Mouse (Mus musculus): ENCODE measurements at regions not wholly inside any gene's neighbourhood (a gene's known extent, or its start where the extent isn't known, plus 50 kb on each side); places are given as distances from the start of the nearest gene placed in this dataset.

GRCm38 (mm10) chr8:15201556-15201955 lies 155.7 kb upstream of the BB014433 start:
- H3K4me1 ChIP-seq (replicated peaks; ENCODE audit: control insufficient read depth, insufficient read depth, low read length): no peaks in the 10 kb centered on the region
- H3K4me3 ChIP-seq (ENCODE audit: control insufficient read depth, insufficient read depth, low read length): no peak overlapping the region
- no peak for DNase-seq
- H3K27ac ChIP-seq (ENCODE audit: control insufficient read depth, insufficient read depth, low read length): no peak overlapping the region
- H3K27me3 ChIP-seq (ENCODE audit: control insufficient read depth, insufficient read depth, low read length): no peaks in the 10 kb centered on the region
- 89% methylated on average over 6 of the region's 6 CpGs for WGBS
- no peak for TF ChIP-seq POLR2A (IDR thresholded peaks at IDR 0.05; ENCODE audit: control insufficient read depth, extremely low read depth, insufficient read depth, low read length, poor library complexity)
- no peak for TF ChIP-seq CTCF (IDR thresholded peaks at IDR 0.05; ENCODE audit: borderline replicate concordance, control insufficient read depth, extremely low read depth, insufficient read depth, low read length, poor library complexity)
- H3K36me3 ChIP-seq (ENCODE audit: control insufficient read depth, insufficient read depth, low read length): no peaks in the 10 kb centered on the region

- 88% methylated on average over 3 of the region's 3 CpGs for WGBS
- Histone ChIP-seq H3K27me3 (ENCODE audit: control insufficient read depth, insufficient read depth, low read length) (no peaks in the 10 kb centered on the region), H3K4me3 (ENCODE audit: control insufficient read depth, insufficient read depth, low read length) (no peak overlapping the region), H3K4me1 (replicated peaks; ENCODE audit: control insufficient read depth, insufficient read depth, low read length) (no peaks in the 10 kb centered on the region), H3K36me3 (ENCODE audit: control insufficient read depth, insufficient read depth, low read length) (no peaks in the 10 kb centered on the region), H3K27ac (ENCODE audit: control insufficient read depth, insufficient read depth, low read length) (no peak overlapping the region)
- DNase-seq: no peak
- TF ChIP-seq CTCF (IDR thresholded peaks at IDR 0.05; ENCODE audit: borderline replicate concordance, control insufficient read depth, extremely low read depth, insufficient read depth, low read length, poor library complexity) (no peak), POLR2A (IDR thresholded peaks at IDR 0.05; ENCODE audit: control insufficient read depth, extremely low read depth, insufficient read depth, low read length, poor library complexity) (no peak)
Measured at GRCm38 (mm10) chr8:15190708-15191107, 144.8 kb upstream of the BB014433 start.

- no peaks in the 10 kb centered on the region for H3K36me3 ChIP-seq (ENCODE audit: control insufficient read depth, insufficient read depth, low read length)
- TF ChIP-seq CTCF (IDR thresholded peaks at IDR 0.05; ENCODE audit: borderline replicate concordance, control insufficient read depth, extremely low read depth, insufficient read depth, low read length, poor library complexity) (no peak), POLR2A (IDR thresholded peaks at IDR 0.05; ENCODE audit: control insufficient read depth, extremely low read depth, insufficient read depth, low read length, poor library complexity) (no peak)
- 69% methylated on average over 10 of the region's 10 CpGs for WGBS
Measured at GRCm38 (mm10) chr8:15189079-15189612, 143.3 kb upstream of the BB014433 start.

More at GRCm38 (mm10) chr8:15189079-15189612, 143.3 kb upstream of the BB014433 start:
- no peak for DNase-seq
- Histone ChIP-seq H3K4me1 (replicated peaks; ENCODE audit: control insufficient read depth, insufficient read depth, low read length) (no peaks in the 10 kb centered on the region), H3K4me3 (ENCODE audit: control insufficient read depth, insufficient read depth, low read length) (no peak overlapping the region), H3K27me3 (ENCODE audit: control insufficient read depth, insufficient read depth, low read length) (no peaks in the 10 kb centered on the region), H3K27ac (ENCODE audit: control insufficient read depth, insufficient read depth, low read length) (no peak overlapping the region)

Data from thymus, adult 2 months (tissue).